Mouse (Mus musculus): ENCODE data around the gene Cenpa. TPM values are rescaled to one million over a fixed set of nuclear protein-coding genes. Genes with fewer than 3 reads are reported as not detected.

Cenpa gene
- total RNA-seq (2021): 10 to 100 TPM; 16.7 to 17.2 TPM
- long read RNA-seq, experiment 1, partial matches to known transcripts: 0 of 9 reads
- long read RNA-seq, experiment 1, other reads (novel, unspliced or antisense): 4 of 9 reads
- long read RNA-seq, experiment 2, partial matches to known transcripts: 1 of 11 reads
- long read RNA-seq, experiment 2, other reads (novel, unspliced or antisense): 2 of 11 reads

DNA sequence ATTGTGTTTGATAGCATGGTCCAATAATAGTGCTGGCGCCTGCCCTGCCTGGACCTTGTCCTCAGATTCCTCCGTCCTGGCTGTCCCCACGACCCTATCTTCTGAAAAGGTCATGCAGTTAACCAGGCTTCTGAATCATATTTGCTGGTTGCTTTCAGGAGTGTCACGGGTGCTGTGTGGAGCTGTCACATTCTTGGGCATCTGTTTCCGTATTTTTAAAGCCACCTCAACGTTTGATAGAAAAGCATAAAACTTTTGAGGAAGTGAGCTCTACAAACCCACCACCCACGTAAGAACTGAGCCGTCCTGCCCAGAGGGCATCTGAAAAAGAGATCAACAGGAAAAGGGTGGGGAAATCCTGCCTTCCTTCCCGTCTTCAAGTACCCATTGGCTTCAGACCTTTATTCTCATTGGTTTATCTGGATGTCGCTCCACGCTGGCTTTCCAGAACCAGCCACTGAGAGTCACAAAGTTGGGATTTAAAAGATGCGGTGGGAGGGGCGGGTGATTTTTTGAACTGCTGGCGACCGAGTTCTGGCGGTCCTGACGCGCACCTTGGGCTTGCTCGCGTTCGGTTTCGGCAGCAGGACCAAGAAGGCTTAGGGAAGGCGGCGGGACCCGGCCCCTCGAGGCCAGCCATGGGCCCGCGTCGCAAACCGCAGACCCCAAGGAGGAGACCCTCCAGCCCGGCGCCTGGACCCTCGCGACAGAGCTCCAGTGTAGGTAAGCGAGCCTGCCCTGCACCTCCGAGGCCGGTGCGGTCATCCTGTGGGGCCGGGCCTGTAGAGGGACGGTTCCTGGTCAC is at the start of gene Cenpa:
Cenpa (plus strand) TSS at position 387 of the 805 bp plus-strand sequence.
- DNase-seq: peak; percentile 72

DNA sequence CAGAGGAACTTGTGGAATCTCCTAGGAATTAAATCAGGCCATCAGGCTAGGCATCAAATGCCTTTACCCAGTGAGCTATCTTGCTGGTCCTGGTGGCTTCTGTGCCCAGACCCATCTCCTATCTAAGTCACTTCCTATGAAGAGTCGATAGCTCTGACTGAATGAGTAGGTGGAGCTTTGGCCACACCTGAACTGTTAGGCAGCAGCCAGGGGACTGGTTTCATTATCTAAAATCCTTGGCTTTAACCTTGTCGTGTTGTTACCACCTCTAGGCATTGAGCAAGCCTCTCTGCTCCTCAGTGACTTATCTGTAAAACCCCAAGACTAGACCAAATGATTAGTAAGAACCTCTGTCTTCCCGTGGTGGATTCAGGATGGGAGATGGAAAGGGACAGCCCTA is 49.2 kb upstream of the Cenpa start:
- DNase-seq: no peak

DNA sequence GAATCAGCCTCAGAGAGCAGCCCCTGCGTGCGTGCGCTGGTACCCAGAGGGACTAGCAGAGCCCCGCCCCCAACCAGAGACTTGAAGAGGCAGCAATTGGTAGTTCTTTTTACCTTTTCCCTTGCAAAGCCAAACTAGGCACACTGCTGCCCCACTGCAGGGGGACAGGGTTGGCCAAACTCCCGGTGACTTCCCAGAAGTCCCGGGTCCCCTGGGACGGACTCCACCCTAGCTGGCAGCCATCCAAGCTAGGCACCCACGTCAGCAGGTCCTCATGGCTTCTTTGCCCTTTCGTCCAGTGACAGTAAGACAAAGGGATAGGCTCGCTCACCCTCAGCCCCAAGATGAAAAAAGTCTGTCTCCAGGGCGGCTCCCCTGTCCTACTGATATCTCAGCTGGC is 48.7 kb upstream of the Cenpa start:
- no peak for DNase-seq

DNA sequence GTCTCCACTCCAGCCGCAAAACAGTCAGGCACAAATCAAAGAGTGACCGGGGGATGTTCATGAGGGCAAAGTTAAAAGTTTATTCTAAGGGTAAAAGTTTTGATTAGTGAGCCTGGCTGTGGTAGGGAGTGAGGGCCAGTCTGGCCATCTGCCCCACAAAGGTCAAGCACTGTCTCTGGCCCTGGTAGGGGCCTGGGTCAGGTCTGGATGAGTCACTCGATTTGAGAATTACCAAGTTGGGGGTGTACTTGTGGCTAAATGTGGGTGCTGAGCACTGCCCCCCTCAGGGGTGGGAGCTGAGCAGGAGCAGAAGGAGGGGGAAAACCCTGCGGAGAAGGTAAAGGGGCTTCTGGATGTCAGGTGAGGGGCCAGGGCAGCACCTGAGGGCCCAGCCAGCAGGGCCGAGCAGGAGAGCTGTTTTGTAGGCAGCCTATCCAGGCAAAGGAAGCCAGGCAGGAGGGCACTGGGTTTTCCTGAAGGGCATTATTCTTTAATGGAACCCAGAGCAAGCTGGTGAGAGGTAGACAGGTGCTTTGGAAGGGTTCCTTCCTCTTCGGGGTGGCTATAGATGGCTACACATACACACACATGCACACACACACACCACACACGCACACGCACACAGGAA is 48.1 kb upstream of the Cenpa start:
- no peak for DNase-seq

DNA sequence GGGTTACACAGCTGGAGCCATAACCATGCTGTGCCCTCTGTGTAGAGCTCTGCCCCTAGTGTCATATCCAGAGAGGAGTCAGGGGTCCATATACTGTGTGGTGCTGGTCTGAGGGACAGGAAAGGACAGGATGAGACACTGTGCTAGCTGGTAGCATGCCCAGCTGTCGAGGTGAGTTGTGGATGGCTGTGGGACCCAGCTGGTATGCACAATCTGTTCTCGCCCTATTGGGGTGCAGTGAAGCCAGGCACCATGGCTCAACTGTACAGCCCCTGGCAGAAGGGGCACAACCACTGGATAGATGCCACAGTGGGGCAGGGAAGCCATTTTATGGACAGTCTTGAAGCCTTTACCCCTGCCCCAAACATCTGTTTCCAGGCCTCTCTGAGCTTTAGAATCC is 47.4 kb upstream of the Cenpa start:
- no peak for DNase-seq

DNA sequence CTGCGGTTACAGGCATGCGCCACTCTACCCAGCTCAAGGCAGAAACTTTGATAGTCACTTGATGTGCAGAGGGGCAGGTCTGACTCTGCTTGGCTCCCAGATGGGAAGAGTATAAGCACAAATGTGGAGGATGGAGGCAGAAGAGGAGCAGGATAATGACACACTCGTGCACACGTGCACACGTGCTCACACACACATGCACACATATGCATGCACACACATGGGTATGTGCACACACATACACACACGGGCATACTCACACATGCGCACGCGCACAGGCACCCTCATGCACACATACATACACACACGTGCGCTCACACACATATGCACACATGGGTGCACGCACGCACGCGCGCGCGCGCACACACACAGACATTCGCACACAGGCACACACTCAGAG is 46.0 kb upstream of the Cenpa start:
- no peak for DNase-seq

DNA sequence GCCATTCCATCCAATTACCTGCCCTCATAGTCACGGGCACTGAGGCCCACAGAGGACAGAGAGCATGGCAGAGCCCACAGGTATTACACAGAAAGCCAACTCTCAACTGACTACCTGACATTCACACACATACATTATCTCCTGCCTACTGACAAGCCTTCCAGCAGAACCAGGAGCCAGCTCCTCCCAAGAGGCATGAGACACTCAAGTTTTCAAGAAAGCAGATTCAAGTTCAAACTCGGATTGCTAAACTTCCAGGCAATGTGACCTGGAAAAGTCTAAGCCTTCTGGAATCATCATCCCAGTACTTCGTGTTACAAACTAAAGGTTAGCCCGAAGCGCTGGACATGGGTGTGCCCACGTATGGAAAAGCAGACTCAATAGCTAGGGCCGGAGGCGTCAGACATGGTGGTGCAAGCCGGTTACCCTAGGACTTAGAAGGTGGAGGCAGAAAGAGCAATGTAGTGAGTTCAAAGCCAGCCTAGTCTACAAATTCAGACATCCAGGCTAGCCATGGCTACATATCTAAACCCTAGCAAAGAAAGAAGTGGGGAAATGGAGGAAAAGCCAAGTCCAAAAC is 45.3 kb upstream of the Cenpa start:
- DNase-seq: no peak

DNA sequence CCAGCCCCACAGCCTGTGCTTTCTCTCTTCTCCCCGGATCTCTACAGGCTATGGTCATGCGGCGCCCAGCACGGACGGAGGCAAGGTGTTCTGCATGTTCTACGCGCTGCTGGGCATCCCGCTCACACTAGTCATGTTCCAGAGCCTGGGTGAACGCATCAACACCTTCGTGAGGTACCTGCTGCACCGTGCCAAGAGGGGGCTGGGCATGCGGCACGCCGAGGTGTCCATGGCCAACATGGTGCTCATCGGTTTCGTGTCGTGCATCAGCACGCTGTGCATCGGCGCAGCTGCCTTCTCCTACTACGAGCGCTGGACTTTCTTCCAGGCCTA is 44.8 kb upstream of the Cenpa start:
- DNase-seq: no peak

DNA sequence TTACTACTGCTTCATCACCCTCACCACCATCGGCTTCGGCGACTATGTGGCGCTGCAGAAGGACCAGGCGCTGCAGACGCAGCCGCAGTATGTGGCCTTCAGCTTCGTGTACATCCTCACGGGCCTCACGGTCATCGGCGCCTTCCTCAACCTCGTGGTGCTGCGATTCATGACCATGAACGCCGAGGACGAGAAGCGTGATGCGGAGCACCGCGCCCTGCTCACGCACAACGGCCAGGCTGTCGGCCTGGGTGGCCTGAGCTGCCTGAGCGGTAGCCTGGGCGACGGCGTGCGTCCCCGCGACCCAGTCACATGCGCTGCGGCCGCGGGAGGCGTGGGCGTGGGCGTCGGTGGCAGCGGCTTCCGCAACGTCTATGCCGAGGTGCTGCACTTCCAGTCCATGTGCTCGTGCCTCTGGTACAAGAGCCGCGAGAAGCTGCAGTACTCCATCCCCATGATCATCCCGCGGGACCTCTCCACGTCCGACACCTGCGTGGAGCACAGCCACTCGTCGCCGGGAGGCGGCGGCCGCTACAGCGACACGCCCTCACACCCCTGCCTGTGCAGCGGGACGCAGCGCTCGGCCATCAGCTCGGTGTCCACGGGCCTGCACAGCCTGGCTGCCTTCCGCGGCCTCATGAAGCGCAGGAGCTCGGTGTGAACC is 44.3 kb upstream of the Cenpa start:
- peak; percentile 13 for DNase-seq

DNA sequence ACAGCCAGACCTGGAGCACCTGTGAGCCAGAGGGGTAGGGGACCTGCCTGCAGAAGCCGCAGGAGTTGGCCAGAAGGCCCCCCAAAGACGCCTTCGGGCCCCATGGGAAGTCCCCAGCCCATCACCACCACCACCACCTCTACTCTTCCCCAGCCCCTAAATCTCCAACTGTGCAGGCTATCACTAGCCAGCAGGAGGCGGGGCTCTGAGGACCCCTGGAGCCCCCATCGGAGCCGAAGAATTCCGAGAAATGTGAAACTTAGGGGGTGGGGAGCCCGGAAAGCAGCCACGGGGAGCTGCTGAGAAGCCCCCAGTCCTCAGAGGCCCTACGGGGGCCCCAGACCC is 43.8 kb upstream of the Cenpa start:
- DNase-seq: no peak

DNA sequence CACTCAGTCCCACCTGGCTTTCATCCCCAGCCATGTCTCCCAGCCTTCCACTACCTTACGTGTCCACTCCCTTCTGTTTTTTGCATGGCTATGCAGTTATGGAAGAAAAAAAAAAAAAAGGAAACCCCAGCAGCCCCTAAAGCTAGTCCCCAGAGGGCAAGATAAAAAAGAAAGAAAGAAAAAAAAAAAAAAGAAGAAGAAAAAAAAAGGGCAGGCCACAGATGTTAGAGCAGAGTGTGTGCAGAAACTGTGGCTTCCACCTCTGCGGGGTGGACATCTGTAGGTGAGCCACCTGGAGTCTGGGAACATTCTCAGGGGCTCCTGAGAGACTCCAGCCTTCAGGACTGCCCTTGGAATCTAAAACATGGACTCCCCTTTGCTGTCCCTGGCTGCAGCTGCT is 43.2 kb upstream of the Cenpa start:
- no peak for DNase-seq

DNA sequence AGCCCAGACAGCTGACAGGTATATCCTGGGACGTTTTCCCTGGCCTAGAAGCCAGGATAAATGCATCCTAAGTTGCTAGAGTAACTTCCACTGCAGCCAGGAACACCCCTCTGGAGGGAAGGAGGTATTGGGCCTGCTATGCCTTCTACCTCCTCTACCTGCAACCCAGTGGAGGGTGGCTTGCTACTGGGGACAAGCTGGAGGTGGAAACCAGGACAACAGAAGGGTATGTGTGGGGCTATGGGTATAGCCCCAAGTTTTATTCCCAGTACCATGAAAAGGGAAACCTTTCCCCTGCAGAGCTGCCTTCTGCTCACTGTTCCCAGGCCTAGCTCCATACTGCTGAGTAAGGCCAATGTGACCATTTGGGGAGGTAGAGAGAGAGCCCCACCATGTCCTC is 42.3 kb upstream of the Cenpa start:
- no peak for DNase-seq

DNA sequence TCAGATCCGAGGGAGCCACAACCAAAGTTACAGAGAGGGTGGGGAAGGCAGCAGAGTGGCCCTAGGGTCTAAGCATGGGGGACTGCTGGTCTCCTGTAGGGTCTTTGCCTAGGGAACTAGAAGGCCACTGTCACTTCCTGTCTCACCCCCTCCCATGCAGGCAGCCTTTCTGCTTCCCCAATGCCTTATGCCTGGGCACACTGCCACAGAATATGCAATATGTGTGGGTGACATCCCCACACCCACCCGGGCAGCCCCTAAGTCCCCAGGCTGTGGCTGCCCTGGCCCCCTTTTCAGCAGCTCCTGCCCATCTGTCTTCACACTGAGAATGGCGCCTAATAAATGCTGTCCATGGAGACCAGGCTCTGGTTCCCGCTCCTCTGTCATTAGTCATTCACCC is 41.7 kb upstream of the Cenpa start:
- DNase-seq: no peak

DNA sequence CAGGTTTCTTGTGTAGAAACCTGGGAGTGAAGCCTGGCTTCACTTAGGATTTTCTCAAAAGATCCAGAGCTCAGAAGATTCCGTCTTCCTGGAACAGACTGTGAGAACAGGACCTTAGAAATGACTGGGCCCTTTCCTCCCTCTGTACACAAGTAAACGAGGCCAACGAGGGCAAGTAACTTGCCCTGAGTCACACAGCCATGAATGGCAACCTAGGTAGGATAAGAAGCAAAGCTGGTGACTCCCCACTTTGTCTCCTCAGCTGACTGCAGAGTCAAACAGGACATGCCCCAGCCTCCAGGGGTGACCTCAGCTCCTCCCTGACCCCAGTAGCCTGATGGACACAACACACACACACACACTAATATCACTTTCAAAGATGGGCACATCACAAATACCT is 41.2 kb upstream of the Cenpa start:
- no peak for DNase-seq

DNA sequence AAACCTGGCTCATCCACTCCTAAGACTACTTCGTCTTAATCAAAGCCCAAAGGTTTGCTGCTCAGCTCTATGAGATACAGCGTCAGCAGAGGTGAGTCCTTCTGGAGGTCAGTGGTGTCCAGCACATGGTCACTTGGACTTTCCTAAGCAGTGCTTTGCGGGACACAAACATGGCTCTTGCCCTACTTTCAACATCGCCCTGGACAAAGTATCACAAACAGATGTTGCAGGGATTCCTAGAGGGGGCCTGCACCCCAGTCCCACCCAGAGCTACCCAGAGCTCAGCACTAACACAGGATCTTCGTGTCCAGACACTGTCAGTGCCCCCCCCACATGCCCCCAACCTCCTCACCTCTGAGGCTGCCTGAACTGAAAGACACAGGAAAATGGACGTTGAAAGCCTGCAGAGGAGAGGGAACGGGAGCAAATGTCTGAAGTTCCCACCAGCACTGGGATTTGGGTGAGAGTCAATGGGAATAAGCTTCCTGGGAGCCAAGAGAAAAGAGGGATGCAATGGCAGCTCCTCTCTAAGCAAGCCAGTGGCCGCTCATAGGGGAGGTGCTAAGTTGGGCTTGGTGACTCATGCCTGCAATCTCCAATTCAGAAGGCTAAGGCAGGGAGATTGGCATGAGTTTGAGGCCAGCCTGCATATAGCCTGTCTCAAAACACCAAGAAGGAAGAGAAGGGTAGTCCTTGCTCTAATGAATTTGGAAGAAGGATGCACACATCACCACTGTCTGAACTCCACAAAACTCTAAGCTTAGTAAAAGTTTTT is 40.1 kb upstream of the Cenpa start:
- no peak for DNase-seq

DNA sequence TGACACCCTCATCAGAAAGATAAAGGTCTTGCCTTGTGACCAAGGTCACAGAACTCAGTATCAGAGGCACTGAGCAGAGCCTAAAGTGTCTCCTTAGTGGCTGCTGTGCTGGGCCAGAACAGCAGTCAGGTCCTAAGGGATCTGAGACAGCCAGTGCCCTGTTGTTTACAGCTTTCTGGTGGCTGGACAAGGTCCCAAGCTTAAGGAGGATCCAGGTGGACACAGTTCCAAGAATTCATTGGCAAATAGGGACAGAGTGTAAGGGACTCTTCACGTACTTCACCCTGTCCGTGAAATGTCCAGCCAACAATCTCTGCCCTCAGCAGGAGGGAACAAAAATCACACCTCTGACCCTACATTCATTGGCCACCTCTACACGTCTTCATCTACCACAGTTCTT is 38.1 kb upstream of the Cenpa start:
- DNase-seq: no peak

DNA sequence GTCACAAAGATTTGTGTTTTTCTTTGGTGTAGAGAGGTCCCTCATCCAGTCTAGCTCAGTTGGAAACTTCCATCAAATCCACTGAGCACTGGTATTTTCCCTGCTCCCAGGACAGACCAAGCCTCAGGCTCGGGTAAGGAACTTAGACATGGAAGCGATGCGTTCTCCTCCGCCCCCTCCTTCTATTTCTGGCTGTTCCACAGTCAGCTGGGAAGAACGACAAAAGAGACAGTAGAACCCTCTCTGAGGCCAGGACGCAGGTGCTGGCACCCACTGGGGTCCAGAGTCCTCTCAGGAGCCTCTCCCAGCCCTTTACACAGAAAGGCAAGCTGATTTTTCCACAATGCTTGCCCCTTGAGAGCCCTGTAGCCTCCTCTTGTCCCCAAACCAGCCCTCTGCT is 36.2 kb upstream of the Cenpa start:
- no peak for DNase-seq

DNA sequence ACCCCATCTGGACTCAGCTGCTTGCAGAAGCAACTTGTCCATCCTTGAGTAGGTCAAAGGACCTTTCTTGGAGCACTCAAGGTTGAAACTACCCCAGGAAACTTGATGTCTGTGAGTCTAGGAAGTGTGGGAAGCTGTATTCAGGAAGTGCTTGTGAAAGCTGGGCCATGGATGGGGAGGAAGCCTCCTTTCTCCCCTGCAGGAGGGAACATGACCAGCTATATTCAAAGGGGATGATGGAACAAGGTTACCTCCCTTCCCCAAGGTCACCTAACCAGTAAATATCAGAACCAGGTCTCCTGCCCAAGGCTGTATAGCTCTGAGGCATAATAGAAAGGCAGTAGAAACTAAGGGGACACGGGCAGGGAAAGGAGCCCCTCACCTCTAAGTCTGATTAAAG is 34.4 kb upstream of the Cenpa start:
- DNase-seq: no peak

DNA sequence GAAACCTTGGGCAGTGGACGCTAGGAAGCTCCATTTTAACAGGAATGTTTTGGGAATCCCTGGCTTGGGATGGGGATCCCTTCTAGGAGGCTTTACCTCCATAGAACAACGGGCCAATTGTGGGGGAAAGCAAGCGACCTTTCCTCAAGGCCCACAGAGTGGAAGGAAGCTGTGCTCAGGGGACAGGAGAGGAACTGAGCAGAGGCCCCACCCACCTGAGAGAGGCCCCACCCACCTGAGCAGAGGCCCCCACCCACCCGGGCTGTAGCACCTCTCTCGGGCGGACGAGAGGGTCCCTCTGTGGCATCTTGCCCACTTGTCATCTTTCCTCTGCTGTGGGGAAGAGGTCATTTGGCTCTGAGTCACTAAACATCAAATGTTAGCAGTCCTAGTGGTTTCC is 29.6 kb upstream of the Cenpa start:
- DNase-seq: no peak

DNA sequence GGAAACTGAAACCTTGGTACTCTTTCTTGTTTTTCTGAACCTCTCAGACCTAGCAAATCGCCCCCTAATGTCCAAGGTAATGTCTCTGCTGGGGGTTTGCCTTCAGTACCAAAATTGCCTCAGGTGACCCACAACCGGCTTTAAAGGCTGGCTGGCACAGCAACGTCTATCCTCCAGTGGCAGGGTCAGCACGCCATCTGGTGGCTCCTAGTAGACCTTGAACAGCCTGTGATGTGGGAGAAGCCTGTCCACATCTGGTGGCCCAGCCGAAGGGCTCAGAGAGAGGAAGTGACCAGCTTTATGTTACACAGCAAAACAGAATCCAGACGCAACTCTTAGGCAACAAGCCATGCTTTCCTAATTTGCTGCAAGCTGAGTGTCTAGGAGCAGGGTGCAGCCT is 28.5 kb upstream of the Cenpa start:
- peak; percentile 72 for DNase-seq

DNA sequence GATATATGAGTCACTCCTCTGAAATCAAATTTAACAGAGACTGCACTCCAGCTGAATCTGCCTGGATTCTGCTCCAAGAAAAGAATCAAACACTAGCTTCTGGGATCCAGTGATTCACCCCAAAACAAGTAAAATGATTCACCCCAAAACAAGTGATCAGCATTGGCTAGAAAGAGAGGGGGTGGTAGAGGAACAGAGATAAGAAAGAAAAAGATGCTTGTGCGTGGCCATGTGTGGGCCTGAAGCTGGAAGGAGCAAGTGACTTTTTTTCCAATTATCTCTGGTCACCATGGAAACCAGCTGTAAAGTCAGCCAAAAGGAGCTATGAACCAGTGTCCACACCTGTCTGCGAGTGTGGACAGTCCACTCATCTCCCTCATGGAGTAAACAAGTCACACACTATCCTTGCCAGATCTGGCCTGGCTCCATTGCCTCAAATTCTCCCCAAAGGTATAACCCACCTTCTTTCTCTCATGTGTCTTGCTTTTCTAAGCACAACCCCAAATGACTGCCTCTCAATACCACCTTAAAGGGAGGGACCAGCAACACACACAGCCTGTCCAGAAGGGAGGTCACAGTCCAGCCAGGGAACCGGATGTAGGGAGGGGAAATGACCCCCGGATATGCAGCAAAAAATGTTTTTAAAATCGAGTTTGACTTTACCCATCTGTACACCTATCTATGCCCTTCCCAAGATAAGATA is 22.9 kb upstream of the Cenpa start:
- DNase-seq: no peak

DNA sequence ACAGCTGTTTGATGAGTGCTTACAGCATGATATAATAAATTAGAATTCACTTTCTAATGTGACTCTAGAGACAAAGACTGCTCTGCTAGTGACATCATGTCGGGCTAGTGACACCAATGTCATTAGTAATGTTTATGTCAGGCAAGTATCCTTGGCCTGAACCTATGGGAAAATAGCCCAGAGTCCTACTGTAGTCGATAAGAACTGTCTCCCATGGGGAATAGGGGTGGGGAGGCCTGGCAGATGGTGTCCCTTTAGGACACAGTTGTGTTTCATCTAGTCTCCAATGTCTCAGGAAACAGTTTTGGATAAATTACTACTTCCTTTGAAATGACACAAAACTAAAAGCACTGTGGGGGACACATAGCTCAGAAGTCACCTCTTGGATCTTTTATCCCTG is 20.5 kb upstream of the Cenpa start:
- no peak for DNase-seq

All from gastrocnemius, postnatal 10 days (tissue).